Mouse (Mus musculus): ENCODE results near the gene Susd3.

Susd3 gene

GRCm38 (mm10) chr13:49246626-49247025 is 1.9 kb downstream of the Susd3 start:
- no peak for DNase-seq (ENCODE audit: low read depth, low spot score)

GRCm38 (mm10) chr13:49246011-49246410 is 2.5 kb downstream of the Susd3 start:
- DNase-seq (ENCODE audit: low read depth, low spot score) = no peak

GRCm38 (mm10) chr13:49245251-49245650 is 3.3 kb downstream of the Susd3 start:
- DNase-seq (ENCODE audit: low read depth, low spot score) = no peak

- no peak for DNase-seq (ENCODE audit: low read depth, low spot score)
Measured at GRCm38 (mm10) chr13:49243492-49243891, 5.0 kb downstream of the Susd3 start.

GRCm38 (mm10) chr13:49242321-49243065 is 6.0 kb downstream of the Susd3 start:
- peak; percentile 68 for DNase-seq (ENCODE audit: low read depth, low spot score)

- DNase-seq (ENCODE audit: low read depth, low spot score) = no peak
Measured at GRCm38 (mm10) chr13:49238737-49239136, 9.8 kb downstream of the Susd3 start.

GRCm38 (mm10) chr13:49237617-49238016 is 10.9 kb downstream of the Susd3 start:
- no peak for DNase-seq (ENCODE audit: low read depth, low spot score)

GRCm38 (mm10) chr13:49234711-49235110 is 13.8 kb downstream of the Susd3 start:
- no peak for DNase-seq (ENCODE audit: low read depth, low spot score)

- DNase-seq (ENCODE audit: low read depth, low spot score) = no peak
Measured at GRCm38 (mm10) chr13:49233792-49234572, 14.5 kb downstream of the Susd3 start.

GRCm38 (mm10) chr13:49225633-49226032 is 22.9 kb downstream of the Susd3 start:
- DNase-seq (ENCODE audit: low read depth, low spot score) = no peak

- no peak for DNase-seq (ENCODE audit: low read depth, low spot score)
Measured at GRCm38 (mm10) chr13:49225159-49225558, 23.3 kb downstream of the Susd3 start.

GRCm38 (mm10) chr13:49224729-49225128 is 23.8 kb downstream of the Susd3 start:
- no peak for DNase-seq (ENCODE audit: low read depth, low spot score)

- peak; percentile 70 for DNase-seq (ENCODE audit: low read depth, low spot score)
Measured at GRCm38 (mm10) chr13:49224314-49224713, 24.2 kb downstream of the Susd3 start.

GRCm38 (mm10) chr13:49220912-49221311 is 27.6 kb downstream of the Susd3 start:
- no peak for DNase-seq (ENCODE audit: low read depth, low spot score)

GRCm38 (mm10) chr13:49219367-49219766 is 29.1 kb downstream of the Susd3 start:
- no peak for DNase-seq (ENCODE audit: low read depth, low spot score)

- no peak for DNase-seq (ENCODE audit: low read depth, low spot score)
Measured at GRCm38 (mm10) chr13:49218651-49219050, 29.9 kb downstream of the Susd3 start.

GRCm38 (mm10) chr13:49216808-49217561 is 31.5 kb downstream of the Susd3 start:
- peak; percentile 63 for DNase-seq (ENCODE audit: low read depth, low spot score)

GRCm38 (mm10) chr13:49216220-49216552 is 32.3 kb downstream of the Susd3 start:
- DNase-seq (ENCODE audit: low read depth, low spot score) = no peak

GRCm38 (mm10) chr13:49215504-49216219 is 32.8 kb downstream of the Susd3 start, which contains the start of gene Card19:
TSS of gene Card19 (minus strand) at chr13:49216037.
- DNase-seq (ENCODE audit: low read depth, low spot score) = peak; percentile 98

- no peak for DNase-seq (ENCODE audit: low read depth, low spot score)
Measured at GRCm38 (mm10) chr13:49215128-49215503, 33.4 kb downstream of the Susd3 start.

GRCm38 (mm10) chr13:49214454-49214853 is 34.1 kb downstream of the Susd3 start:
- DNase-seq (ENCODE audit: low read depth, low spot score) = no peak

- DNase-seq (ENCODE audit: low read depth, low spot score) = peak; percentile 63
Measured at GRCm38 (mm10) chr13:49213531-49213932, 35.0 kb downstream of the Susd3 start.

All from skeletal muscle tissue, adult 2 months (tissue).